Mouse (Mus musculus): ENCODE results near the gene Gm5244. TPM values are rescaled to one million over a fixed set of nuclear protein-coding genes. Genes with fewer than 3 reads are reported as not detected.

Gene Gm5244
- total RNA-seq (2014; fragmentation: Nextera tagmentation) = not detected in 2 replicates
- total RNA-seq (2017) = not detected in 2 replicates

DNA sequence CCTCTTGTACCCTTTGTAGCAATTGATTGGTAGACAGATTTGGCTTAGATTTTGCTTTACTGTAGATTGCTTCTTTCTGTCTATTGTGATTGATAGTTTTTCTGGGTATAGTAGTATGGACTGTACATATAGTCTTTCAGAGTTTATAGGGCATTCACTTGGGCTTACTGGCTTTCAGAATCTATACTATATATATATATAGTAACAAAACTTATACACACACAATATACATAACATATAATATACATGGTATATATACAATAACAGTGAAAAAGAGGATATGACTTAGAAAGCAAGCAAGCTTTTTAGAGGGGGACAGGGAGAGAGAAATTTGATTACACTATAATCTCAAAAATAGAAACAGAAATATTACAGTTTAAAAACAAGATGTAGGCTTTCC, at the start of gene Gm5244:
Gene Gm5244, plus strand, starts transcription at position 301 of the 400 bp plus-strand sequence.
- no peak for ATAC-seq (replicated peaks; ENCODE audit: poor library complexity, severe bottlenecking)

DNA sequence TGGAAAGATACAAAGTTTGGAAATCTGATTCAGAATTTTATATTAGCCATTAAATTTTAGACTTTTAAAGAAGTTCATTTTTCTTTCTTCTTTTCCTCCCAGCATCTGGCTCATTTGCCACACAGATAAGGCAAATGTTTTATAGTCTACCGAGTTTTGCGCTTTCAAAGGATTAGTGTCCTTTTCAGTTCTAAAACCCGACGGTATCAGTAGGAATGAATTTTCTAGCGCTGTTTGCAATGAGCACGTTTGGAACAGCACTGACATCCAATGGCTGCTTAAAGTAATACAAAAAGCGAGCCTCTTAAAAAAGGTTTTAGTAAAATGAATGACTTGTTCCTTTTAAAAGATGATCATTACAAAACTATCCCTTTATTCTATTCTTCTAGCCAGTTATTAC, 49.4 kb upstream of the Gm5244 start:
- ATAC-seq (replicated peaks; ENCODE audit: poor library complexity, severe bottlenecking) = no peak

DNA sequence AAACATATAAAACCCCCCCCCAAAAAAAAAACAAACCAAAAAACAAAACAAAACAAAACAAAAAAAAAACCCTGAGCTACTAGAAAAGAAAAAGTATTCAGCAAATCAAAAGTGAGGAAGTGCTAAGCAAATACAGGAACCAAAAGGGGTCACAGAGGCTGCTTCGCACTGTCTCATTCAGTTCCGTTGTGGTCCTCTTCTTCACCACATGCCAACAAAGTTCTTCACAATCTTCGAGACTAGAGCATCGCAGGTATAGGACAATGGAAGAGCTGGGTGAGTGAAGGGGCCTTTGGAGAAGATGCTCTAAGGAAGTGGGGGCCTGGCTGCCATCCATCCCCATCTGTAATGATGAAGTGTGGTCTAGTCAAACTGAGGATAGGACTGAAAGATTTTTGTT, 48.1 kb upstream of the Gm5244 start:
- ATAC-seq (replicated peaks; ENCODE audit: poor library complexity, severe bottlenecking) = peak; percentile 8

DNA sequence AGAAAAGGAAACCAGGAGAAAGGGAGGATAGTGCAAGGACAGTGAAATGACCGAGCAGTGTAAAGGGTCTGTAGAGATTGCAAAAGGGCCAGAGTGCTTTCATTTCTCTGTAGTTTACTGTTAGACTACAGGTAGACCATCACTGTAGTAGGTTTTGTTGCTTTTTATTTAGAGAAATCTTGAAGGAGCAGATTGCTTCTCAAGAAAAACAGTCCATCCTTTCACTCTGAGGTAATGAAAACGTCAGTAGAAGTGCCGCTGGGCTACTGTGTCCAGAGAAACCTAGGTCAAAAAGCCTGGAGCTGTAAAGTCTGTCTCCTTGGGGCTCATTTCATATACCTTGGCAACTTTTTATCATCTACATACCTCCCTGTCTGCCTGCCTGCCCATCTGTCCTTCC, 47.4 kb upstream of the Gm5244 start:
- ATAC-seq (replicated peaks; ENCODE audit: poor library complexity, severe bottlenecking) = no peak

DNA sequence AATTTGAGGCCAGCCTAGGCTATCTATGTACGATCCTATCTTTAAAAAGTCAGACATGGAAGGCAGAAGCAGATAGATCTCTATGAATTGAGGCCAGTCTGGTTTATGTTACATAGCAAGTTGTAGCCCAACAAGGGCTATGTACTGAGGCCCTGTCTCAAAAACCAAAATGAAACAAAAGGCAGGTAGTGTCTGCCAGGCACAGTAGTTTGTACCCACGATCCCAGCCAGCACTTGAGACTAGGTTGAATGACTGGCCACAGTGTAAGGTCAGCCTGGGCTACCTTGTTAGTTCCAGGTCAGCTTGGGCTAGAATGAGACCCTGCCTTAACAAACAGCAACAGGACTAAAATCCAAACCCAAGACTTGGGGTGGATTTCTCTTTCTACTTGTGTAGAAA, 45.9 kb upstream of the Gm5244 start:
- no peak for ATAC-seq (replicated peaks; ENCODE audit: poor library complexity, severe bottlenecking)

DNA sequence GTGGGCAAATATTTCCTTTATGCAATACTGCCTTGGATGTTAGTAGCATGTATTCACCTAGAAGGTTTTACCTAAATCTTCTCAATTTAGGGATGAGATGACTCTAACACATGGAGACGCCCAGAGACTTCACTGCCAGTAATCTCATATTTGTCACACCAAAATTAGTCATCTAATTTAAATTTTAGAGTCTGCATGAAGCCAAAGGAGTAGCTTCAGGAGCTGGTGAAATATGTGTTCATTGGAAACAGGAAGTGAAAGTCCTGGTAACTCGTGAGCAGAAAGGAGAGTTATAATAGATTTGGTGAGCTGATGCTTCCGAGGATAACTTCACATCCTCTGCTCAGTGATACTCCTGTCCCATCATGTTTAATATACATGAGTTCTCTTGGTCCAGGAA, 45.4 kb upstream of the Gm5244 start:
- ATAC-seq (replicated peaks; ENCODE audit: poor library complexity, severe bottlenecking) = peak; percentile 50

DNA sequence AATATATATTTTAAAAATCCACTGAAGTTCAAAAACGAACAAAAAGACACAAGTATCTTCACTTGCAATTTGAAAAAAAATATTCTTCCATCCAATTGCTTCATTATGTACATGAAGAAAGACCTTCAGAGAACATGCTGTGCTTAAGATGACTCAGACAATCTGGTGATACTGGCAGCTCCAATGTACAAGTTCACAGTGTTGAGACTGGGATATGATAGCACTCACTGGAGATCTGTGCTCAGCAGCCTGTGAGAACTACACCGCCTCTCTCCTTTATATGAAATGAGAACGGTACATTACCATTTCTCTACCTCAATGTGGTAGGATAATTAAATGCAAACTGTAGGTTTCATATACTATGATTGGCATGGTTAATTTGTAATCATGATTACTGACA, 43.7 kb upstream of the Gm5244 start:
- no peak for ATAC-seq (replicated peaks; ENCODE audit: poor library complexity, severe bottlenecking)

DNA sequence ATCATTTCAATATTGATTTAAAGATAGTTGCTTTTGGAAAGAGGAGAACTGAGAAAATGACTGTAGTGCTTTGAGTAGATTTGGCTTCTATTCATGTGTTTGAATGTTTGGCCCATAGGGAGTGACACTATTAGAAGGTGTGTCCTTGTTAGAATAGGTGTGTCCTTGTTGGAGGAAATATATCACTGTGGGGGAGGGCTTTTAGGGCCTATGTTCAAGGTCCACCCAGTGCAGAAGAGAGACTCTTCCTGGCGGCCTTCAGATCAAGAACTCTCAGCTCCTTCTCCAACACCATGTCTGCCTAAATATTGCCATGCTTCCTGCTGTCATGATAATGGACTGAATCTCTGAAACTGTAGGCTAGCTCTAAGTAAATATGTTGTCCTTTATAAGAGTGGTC, 42.2 kb upstream of the Gm5244 start:
- no peak for ATAC-seq (replicated peaks; ENCODE audit: poor library complexity, severe bottlenecking)

DNA sequence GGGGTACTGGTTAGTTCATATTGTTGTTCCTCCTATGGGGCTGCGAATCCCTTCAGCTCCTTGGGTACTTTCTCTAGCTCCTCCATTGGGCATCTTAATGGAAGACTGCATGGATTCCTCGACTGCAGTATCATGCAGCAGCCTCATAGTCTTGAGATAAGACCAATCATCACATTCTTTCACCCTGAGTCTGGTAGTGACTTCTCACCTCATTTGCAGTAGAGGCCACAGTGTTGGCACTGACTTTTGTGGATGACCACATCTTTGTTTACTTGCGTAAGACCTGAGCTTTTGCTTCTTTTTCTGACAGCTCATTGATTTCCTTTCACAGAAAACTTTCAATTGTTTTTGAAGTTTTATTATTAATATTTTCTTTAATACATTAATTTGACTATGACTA, 40.8 kb upstream of the Gm5244 start:
- peak; percentile 61 for ATAC-seq (replicated peaks; ENCODE audit: poor library complexity, severe bottlenecking)

DNA sequence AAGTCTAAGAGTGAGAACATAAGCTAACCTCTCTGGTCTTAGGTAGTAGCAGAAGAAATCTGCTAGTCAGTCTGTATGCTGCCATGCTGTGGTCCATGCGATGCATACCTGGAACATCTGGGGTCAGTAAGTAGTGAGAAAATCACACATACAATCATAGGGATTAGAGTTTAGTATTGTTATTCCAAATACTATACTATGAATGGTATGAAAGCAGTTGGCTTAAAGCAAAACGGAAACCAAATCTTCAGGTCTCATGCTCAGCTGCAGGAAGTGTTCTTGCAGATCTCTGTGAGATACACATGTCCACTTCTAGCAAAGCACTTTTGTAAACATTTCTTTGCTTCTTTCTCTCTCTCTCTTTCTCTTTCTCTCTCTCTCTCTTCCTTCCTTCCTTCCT, 40.3 kb upstream of the Gm5244 start:
- no peak; the same call in 1 of the 2 replicates for ATAC-seq (replicated peaks; ENCODE audit: poor library complexity, severe bottlenecking)

DNA sequence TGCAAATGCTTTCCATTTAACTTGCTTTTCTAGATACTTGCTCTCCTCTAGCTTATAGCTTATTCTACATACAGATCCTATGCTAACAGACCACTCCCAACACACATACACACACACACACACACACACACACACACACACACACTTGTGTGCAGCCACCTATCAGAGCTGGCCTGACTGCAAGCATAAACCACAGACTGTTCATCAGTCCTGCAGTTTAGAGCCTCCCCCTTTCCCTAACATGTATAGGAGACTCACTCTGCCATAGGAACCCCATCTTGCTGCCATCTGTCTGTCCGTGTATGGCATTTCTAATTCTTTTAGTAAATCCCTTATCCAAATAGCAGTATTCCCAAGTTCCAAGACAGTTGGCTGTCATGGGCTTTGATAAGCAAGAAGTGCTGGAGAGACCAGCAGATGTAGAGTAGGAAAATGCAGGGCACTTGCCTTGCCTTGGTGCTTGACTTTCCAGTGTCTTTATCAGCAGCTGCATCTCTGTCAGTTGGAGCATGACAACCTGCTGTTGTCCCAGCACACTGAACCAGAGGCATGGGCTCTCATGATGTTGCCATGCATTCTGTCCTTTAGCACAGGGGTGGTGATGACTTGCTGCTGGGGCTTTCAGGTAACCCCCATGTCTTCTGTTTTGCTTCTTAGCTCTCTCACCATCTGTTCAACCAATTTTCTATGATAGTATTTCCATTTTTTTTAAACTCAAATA, 33.7 kb upstream of the Gm5244 start:
- no peak for ATAC-seq (replicated peaks; ENCODE audit: poor library complexity, severe bottlenecking)

DNA sequence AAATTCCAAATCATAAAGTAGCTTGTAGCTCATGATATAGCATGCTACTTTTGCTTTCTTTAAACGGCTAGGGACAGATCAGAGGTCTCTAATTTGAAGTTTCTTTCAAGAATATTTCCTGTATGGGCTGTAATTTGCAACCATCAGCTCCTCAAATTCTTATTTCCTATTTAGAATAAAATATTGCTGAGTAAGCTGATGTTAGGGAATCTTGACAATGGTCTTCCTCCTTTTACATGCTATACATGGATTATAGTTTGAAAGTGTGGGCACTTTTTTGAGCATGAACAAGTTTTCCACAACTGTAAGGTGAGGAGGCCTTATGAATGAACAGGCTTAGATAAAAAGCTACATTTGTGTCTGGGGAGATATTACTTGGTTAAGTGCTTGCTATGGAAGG, 32.6 kb upstream of the Gm5244 start:
- no peak for ATAC-seq (replicated peaks; ENCODE audit: poor library complexity, severe bottlenecking)

DNA sequence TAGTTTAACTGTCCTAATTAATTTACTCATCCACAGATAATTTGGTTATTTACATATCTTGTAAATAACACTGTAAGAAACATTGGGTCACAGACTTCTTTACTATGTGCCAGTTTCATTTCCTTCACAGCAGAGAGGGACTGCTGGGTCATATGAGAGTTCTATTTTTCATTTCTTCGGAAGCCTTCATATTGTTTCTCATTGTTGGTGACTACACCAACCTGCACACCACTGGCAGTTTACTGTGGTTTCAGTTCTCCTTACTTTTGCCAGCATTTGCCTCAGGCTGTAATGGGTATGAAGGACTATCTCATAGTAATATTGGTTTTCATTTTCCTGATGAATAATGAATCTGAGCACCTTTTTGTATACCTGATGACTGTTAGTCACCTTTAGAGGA, 28.0 kb upstream of the Gm5244 start:
- peak; percentile 97 for ATAC-seq (replicated peaks; ENCODE audit: poor library complexity, severe bottlenecking)

DNA sequence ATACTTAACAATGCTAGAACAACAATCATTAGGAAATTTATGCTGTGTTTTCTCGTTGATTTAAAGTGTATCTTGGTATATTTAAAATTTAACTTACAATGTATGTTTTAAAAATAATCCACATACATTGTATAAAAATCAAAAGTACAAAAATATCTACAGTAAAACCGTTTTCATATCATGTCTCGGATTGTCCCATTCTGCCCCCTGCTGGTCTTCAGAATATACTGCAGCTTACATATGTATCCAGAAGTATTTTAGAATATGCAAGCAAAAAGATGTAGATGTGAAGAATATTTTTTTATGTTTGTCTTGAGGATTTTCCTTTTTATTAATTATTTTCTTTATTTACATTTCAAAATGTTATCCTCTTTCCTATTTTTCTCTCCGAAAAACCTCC, 26.1 kb upstream of the Gm5244 start:
- ATAC-seq (replicated peaks; ENCODE audit: poor library complexity, severe bottlenecking) = peak; percentile 49

DNA sequence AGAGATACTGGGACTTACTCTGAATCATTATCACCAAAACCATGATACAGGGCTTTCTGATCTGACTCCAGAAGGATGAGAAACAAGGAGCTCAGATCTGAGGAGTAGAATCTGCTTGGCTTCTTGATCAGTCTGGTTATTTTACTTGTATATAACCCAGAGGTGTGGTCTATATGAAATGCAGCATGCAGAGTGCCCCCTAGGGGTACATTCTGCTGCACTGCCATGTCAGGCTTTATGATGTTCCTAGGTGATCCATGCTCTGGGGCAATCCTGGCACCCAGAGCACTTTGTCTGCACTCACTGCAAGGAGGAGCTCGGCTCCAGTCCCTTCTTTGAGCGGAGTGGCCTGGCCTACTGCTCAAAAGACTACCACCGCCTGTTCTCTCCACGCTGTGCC, 21.9 kb upstream of the Gm5244 start:
- no peak; the same call in 1 of the 2 replicates for ATAC-seq (replicated peaks; ENCODE audit: poor library complexity, severe bottlenecking)

DNA sequence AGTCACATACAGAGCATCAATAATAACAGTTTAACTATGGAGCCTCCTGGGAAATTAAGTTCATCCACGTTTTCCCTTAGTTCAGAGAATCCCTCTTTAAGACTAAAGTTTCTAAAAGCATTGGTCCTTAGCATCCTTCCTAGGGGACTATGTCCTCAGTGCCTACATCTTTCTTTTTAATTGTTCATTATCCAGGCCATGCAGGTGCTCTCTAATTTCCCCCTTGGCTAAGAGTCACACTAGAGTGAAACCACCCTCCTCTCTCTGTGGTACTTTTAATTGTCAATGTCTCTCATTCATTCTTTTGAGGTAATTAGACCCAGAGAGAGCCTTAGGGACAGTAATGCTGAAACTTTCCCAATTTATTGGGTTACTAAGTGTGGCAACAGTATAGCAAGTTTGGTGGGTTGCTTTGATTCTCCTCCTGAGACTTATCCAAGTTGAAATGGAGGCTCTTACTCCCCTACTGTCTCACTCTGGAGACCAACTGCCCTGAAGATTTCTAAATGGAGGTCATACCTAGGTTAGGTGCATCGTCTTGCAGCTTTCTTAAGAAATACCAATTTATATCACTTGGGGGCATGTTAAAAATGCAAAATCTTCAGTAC, 15.6 kb upstream of the Gm5244 start:
- ATAC-seq (replicated peaks; ENCODE audit: poor library complexity, severe bottlenecking) = no peak

DNA sequence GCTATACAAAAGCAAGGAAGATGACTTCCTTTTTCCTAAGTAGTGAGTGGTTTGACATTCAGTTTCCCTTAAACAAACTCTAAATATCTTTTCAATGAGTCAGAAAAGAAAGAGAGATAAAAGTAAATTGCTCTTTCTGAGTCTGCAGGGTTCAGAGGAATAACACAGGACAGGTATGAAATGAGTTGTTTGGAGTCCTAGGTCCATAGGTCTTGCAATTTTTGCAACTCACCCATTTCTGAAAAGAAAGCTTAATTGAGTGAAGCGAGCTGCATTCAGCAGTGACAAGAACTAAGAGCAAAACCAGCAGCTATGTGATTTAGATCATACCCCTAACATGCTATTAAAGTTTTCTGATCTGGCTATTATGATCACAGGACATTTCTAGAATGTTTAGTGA, 14.9 kb upstream of the Gm5244 start:
- no peak for ATAC-seq (replicated peaks; ENCODE audit: poor library complexity, severe bottlenecking)

DNA sequence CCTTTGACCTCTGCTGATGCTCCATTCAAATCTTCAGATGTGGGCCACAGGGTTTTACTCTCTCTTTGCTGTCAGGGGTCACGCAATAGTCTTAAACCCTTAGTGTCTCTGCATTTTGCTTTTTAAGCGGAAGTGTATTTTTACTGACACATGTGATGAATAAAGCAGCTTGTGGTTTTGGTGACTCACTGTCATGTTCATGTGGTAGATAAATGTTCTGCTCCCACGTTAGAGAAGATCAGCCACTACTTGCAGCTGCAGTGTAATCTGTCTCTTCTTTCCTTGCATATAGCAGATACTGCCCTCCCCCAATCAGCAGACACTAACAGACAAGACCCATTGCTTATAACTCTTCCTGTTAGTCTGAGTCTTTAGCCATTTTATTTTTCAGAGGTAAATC, 12.9 kb upstream of the Gm5244 start:
- peak; percentile 99 for ATAC-seq (replicated peaks; ENCODE audit: poor library complexity, severe bottlenecking)

DNA sequence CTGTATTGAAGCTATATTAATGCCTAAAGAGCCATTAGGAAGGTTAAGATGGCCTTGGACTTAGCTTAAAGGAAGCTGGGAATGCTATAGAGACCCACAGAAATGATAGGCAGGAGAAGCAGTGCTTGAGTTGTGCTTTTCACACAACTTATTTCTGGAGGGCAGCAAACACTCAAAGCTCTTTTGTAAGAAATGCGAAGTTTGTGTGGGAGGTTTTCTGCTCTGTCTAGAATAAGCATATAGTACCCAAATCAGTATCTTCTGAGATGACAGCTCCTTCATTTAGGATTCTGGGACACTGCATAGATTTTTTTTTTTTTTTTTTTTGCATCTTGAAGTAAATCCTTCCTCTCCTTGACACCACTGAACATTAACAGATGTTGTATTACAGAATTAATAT, 8.0 kb upstream of the Gm5244 start:
- no peak for ATAC-seq (replicated peaks; ENCODE audit: poor library complexity, severe bottlenecking)

DNA sequence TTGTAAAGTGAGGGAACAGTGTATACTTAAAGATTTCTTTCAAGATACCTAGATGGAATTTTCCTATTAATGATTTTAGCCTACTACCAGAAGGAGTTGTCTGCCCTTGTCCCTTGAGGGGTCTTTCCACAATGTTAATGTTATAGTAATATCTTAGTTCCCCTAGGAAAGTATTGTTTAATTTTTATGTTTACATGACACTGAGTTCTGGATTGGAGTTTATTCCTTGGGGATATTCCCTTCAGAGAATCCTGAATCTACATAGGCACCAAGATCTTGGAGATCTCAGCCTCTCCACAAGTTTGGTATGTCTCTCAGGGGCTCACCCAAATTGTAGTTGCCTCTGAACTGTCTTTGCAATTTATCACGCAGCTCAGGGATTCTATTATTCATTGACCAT, 10.5 kb downstream of the Gm5244 start, which contains the start of gene Olfr1444:
Gene Olfr1444, plus strand, starts transcription at position 301 of the 400 bp plus-strand sequence.
- no peak for ATAC-seq (replicated peaks; ENCODE audit: poor library complexity, severe bottlenecking)

DNA sequence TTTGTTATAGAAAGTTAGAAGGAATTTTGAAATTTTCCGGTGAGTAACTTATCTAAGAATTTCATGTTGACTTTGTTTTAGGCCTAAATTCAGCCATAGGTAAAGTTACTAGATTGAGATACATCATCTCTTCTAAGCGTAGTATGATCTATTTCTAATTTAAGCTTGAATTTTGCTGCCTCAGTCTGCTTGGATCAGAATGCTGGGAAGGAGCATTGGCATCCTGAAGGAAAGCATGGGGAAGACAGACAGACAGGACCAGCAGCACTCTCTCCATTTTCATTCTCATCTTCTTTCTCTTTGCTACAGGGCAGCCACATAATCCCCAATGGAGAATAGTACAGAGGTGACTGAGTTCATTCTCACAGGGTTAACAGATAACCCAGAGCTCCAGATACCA, 37.1 kb downstream of the Gm5244 start, which contains the start of gene Olfr1445:
Gene Olfr1445, plus strand, starts transcription at position 301 of the 400 bp plus-strand sequence.
- no peak for ATAC-seq (replicated peaks; ENCODE audit: poor library complexity, severe bottlenecking)

DNA sequence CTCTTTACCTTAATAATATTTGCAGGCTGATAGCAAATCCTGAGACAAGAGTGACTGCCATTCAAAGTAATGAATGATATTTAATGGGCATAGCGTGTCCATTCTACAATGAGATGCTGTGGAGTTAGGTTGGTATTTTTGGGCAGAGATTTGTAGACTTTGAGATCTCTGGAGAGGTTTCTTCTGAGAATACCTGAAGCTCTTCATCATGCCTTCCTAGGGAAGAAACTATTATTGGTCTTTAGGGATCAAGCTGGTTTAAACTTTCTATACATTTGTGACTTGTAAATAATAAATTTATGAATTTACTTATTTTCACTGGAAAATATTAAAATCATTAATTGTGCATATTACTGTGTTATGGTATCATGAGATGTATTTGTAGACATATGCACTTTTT, 46.9 kb downstream of the Gm5244 start, which contains the start of gene Olfr1446:
Gene Olfr1446, minus strand, starts transcription at position 101 of the 400 bp plus-strand sequence.
- ATAC-seq (replicated peaks; ENCODE audit: poor library complexity, severe bottlenecking) = no peak
